Mouse (Mus musculus) small intestine, adult 2 months (tissue): ENCODE measurements at regions not wholly inside any gene's neighbourhood (a gene's known extent, or its start where the extent isn't known, plus 50 kb on each side); places are given as distances from the start of the nearest gene placed in this dataset.

ENCODE experiments used
- H3K27ac ChIP-seq: fragments of 200-500 bp; 2 replicates; pipeline ENCODE4 v1.5.1; 2012; ENCODE audit warnings: low read depth, low read length, control low read depth, inconsistent platforms; ENCODE audit not compliant: insufficient read depth
- H3K27me3 ChIP-seq: fragments of 200-500 bp; 2 replicates; pipeline ENCODE4 v1.6.1; 2012; ENCODE audit warnings: mild to moderate bottlenecking, moderate library complexity, low read length, inconsistent platforms; ENCODE audit not compliant: control insufficient read depth, insufficient read depth
- H3K36me3 ChIP-seq: fragments of 200-500 bp; 2 replicates; pipeline ENCODE4 v1.6.1; 2012; ENCODE audit warnings: mild to moderate bottlenecking, low read length, control low read depth, inconsistent platforms; ENCODE audit not compliant: control insufficient read depth, insufficient read depth
- H3K4me1 ChIP-seq: fragments of 200-500 bp; 2 replicates; pipeline ENCODE4 v1.6.1; 2012; ENCODE audit warnings: low read length, inconsistent platforms, mixed read lengths; ENCODE audit not compliant: control insufficient read depth, insufficient read depth, insufficient read length
- H3K4me3 ChIP-seq: fragments of 200-500 bp; 2 replicates; pipeline ENCODE4 v1.5.1; 2012; ENCODE audit warnings: low read depth, mild to moderate bottlenecking, control low read depth, inconsistent platforms, low read length, moderate library complexity
- CTCF ChIP-seq: fragments of 200-500 bp; IDR thresholded peaks from 2 replicates; pipeline ENCODE4 v1.5.1; 2012; ENCODE audit warnings: low read depth, mild to moderate bottlenecking, control low read depth, inconsistent platforms, low read length, moderate library complexity, mixed read lengths; ENCODE audit not compliant: insufficient replicate concordance, insufficient read length; ENCODE audit errors: extremely low read depth
- POLR2A ChIP-seq: fragments of 200-500 bp; IDR thresholded peaks from 2 replicates; pipeline ENCODE4 v1.6.1; 2012; ENCODE audit warnings: low read depth, mild to moderate bottlenecking, control low read depth, inconsistent platforms, low read length, moderate library complexity
- WGBS: fragments of 180-500 bp; shearing (Covaris S2); methylation state at CpG from one replicate; pipeline ENCODE4 v1.1.7; 2018; 5-methylcytosine and 5-hydroxymethylcytosine counted together

DNA sequence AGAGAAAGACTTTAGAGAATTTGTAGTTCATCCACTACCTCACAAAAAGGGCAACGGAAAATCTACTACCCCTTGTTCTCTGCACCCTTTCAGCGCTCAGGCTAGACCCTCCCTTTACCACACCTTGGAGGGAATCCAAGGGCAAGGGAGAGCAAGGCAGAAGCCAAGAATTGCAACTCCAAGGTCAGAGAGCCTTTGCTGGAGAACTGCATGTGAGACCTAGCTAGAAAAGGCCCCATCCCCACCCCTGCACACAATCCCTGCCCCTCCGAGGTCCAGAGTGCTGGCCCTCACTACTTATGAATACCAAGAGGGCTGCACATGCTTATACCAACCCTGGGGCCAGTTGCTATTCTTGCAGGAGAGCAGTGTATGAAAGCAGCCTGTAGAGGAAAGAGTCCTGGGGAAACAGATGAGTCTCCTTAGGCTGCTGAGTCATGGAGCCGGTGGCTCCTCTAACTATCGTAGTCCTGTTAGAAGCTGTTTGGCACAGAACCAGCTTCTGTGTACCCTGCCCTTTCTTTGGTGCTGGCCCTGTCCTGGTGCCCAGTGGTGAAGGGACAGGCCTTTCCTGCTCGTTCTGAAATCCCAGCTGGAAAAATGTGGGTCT lies 577.5 kb upstream of the Mki67 start:
- H3K4me1 ChIP-seq, result no peaks in the 10 kb centered on the region
- no peaks in the 10 kb centered on the region for H3K27me3 ChIP-seq
- WGBS, result 42% methylated on average over 6 of the region's 6 CpGs
- no peak overlapping the region for H3K27ac ChIP-seq
- no peaks in the 10 kb centered on the region for H3K36me3 ChIP-seq
- H3K4me3 ChIP-seq, result no peak overlapping the region
- TF ChIP-seq CTCF, result no peak
- TF ChIP-seq POLR2A, result no peak

DNA sequence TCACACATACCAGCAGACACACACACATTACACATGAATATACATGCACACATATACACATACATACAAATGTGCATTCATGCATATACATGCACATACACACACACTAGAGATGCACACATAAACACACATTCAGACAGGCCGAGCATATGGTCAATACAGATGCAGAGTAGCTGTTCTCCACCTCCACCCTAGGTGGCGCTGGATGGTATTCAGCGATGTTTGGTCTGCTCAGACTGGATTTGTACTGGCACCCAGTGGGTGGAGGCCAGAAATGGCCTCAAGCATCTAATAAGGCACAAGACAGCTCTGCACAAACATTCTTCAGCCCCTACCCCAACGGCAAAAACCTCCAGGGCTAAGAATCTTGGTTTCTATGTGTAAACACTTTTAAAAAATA lies 578.3 kb upstream of the Mki67 start:
- H3K4me1 ChIP-seq, result no peaks in the 10 kb centered on the region
- no peak overlapping the region for H3K4me3 ChIP-seq
- no peaks in the 10 kb centered on the region for H3K27me3 ChIP-seq
- H3K36me3 ChIP-seq, result no peaks in the 10 kb centered on the region
- TF ChIP-seq CTCF (peak; percentile 43; the same call in 1 of the 2 replicates), POLR2A (no peak)
- H3K27ac ChIP-seq, result no peak overlapping the region
- WGBS, result 29% methylated on average over 4 of the region's 4 CpGs

DNA sequence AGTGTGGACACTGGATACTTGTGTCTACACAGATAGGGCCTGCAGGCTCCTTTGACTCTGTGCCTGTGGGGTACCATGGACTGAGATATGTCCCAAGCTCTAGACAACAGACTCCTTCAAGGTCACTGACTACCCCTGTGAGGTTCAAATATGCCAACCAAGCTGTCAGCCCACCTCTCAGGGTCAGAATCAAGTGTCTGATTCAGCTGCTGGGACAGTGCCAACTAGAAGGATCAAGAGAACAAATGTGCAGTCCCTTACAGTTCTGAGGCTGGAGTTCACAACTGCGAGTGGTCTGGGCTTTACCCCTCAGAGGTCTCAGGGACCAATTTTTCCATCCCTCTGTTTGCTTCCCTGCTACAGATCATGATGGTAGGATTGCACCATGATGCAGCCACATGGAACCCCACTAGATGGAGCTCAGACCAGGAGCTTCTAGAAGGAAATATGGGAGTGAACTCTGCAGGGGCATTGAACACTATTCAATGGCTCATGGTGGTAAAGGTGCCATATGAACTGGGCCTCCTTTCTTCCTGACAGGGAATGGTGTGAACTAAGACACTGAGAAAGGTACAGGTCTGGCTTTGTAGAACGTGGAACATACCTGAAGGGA lies 581.8 kb upstream of the Mki67 start:
- no peaks in the 10 kb centered on the region for H3K4me1 ChIP-seq
- no peak overlapping the region for H3K27ac ChIP-seq
- no peak overlapping the region for H3K4me3 ChIP-seq
- no peak for TF ChIP-seq POLR2A
- 68% methylated on average over 2 of the region's 2 CpGs for WGBS
- no peaks in the 10 kb centered on the region for H3K36me3 ChIP-seq
- H3K27me3 ChIP-seq, result no peaks in the 10 kb centered on the region

DNA sequence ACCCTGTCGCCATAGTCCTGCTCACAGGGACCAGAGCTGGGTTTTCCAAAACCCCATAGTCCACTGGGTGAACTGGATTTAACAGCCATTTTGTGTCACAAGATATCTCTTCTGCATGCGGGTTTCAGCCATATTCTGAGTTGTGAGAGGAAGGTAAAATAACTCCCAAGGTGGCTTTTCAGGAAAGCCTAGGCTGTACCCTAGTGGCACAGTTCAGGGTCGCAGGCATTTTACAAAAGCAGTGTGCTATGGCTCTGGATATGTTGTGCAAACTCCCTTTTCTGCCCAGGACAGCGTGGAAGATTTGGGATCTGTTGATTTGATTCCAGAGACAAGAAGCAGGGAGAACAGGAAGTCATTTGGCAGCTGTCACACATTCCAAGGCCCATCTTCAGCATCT lies 588.3 kb upstream of the Mgmt start:
- Histone ChIP-seq H3K4me3 (no peak overlapping the region), H3K27ac (no peak overlapping the region), H3K27me3 (no peaks in the 10 kb centered on the region), H3K36me3 (no peaks in the 10 kb centered on the region), H3K4me1 (no peaks in the 10 kb centered on the region)
- no peak for TF ChIP-seq CTCF
- TF ChIP-seq POLR2A, result no peak
- 70% methylated on average over 4 of the region's 4 CpGs for WGBS

DNA sequence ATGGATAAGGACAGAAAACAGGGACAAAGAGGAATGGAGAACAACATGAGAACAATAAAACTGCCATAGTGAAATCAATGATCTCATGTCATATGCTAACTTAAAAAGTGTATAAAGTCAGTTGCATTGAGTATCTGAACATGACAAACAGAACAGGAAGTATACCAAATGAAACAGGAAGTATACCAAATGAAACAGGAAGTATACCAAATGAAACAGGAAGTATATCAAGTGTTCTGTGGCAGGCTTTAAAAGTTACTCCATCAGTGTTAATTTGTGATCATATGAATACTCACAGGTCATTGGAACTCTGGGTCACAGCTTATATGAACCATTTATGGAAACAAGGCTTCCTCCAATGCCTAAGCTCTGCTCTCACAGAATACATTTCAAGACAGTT lies 585.6 kb upstream of the Mgmt start:
- H3K4me1 ChIP-seq, result no peaks in the 10 kb centered on the region
- TF ChIP-seq CTCF (no peak), POLR2A (no peak)
- H3K27ac ChIP-seq, result no peak overlapping the region
- H3K27me3 ChIP-seq, result no peaks in the 10 kb centered on the region
- no peak overlapping the region for H3K4me3 ChIP-seq
- H3K36me3 ChIP-seq, result no peaks in the 10 kb centered on the region

DNA sequence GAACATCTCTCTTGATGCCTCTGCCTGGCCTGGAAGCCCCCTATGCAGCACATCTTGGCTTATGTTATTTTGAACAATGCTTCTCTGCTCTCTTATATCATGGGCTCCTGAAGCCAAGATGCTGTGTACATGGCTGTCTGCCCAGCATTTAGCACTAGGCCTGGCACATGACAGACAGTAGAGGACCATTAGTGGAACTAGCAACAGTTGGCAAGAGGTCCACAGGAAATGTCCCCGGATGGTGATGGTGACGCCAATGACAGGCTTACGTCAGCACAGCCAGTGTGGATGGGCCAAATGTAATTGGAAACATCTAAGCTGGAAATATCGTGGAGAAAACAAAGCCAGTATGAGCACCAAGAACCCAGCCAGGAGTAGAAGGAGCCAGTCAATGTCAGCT lies 567.1 kb upstream of the Mgmt start:
- Histone ChIP-seq H3K4me3 (no peak overlapping the region), H3K4me1 (no peaks in the 10 kb centered on the region), H3K27ac (no peak overlapping the region), H3K36me3 (no peaks in the 10 kb centered on the region), H3K27me3 (no peaks in the 10 kb centered on the region)
- TF ChIP-seq POLR2A, result no peak
- TF ChIP-seq CTCF, result no peak
- WGBS, result 81% methylated on average over 4 of the region's 4 CpGs

DNA sequence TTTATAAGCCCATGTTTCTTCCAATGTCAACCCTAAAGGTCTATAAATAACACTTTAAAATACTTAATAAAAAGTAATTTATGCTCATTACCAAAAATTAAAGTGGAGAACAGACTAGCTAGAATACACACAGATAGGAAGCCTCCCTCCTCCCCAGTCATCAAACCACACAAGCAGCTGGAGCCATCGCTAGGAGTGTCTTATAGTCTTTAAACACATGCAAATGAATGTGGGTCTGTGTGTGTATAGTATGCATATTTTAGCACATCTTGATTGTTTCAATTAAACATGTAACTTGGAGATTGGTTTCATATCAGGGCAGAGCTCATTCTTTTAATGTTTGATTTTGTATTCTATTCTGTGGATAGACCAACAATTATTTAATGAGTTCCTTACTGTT lies 564.0 kb upstream of the Mgmt start:
- 82% methylated on average over 1 of the region's 1 CpGs for WGBS
- no peaks in the 10 kb centered on the region for H3K36me3 ChIP-seq
- no peaks in the 10 kb centered on the region for H3K4me1 ChIP-seq
- H3K27me3 ChIP-seq, result no peaks in the 10 kb centered on the region
- no peak overlapping the region for H3K27ac ChIP-seq
- no peak for TF ChIP-seq POLR2A
- no peak for TF ChIP-seq CTCF
- H3K4me3 ChIP-seq, result no peak overlapping the region

DNA sequence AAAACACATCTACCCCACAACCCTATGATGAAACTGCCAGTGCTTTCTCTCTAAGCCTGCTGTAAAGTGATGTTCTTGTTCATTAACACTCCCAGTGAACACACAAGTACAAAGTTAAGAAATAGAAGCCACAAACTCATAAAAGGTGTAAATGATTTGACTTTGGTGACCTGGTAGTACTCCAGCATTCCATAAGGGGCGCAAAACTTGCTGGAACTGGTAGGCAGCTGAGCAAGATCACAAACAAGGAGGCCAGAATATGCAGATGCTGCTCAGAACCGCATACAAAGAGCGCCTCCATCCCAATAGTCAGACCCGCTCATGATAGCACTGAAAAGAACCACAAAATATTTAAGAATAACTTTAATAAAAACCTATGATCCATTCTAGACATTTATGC lies 561.6 kb upstream of the Mgmt start:
- 43% methylated on average over 4 of the region's 4 CpGs for WGBS
- H3K27ac ChIP-seq, result no peak overlapping the region
- no peaks in the 10 kb centered on the region for H3K27me3 ChIP-seq
- no peak overlapping the region for H3K4me3 ChIP-seq
- TF ChIP-seq CTCF, result no peak
- no peak for TF ChIP-seq POLR2A
- H3K4me1 ChIP-seq, result no peaks in the 10 kb centered on the region
- no peaks in the 10 kb centered on the region for H3K36me3 ChIP-seq
